Mouse (Mus musculus): ENCODE results near the gene Hlf. TPM values are rescaled to one million over a fixed set of nuclear protein-coding genes. Genes with fewer than 3 reads are reported as not detected.
A peak's percentile ranks its signal among the peaks of the same experiment; 100 is the strongest.

Hlf gene
- polyA plus RNA-seq (2015; fragmentation: Nextera tagmentation; extraction: Ambion mirVana): 4.1 and 4.4 TPM in 2 replicates

DNA sequence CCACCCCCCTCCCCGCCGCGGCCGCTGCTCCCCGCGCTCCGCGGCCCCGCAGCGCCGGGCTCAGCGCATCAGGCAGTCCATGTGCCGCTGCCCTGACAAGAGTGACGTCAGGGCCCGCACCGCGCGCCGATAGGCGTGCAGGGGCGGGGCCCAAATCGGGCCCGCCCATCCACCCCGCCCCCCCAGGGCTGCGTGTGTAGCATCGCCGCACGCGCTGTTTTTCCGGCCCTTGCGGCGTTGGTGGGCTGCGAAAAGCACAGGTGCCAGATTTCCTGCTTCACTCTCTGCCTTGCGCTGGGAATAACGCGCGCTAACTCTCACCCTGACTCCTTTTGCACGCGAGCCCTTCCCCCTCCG, at the start of gene Hlf:
Gene Hlf (minus strand): TSS at position 79 of the 357 bp plus-strand sequence.
- peak within 1 kb of the TSS; percentile 80 for H3K4me2 ChIP-seq (replicated peaks)
- H3K4me1 ChIP-seq (replicated peaks): peaks cover 30% of the 10 kb centered on the region
- peak; percentile 95 for ATAC-seq
- WGBS: under 1% methylated on average over 40 of the region's 40 CpGs
- no peaks in the 10 kb centered on the region for H3K36me3 ChIP-seq
- H3K4me3 ChIP-seq (replicated peaks): peak within 1 kb of the TSS; percentile 50
- no peaks in the 10 kb centered on the region for H3K9me3 ChIP-seq
- peaks cover 60% of the 10 kb centered on the region for H3K27me3 ChIP-seq
- H3K27ac ChIP-seq: no peak within 1 kb of the TSS
- H3K9ac ChIP-seq (replicated peaks): peak within 1 kb of the TSS; percentile 57

- Histone ChIP-seq H3K27me3 (no peaks in the 10 kb centered on the region), H3K4me1 (replicated peaks) (no peaks in the 10 kb centered on the region), H3K9ac (replicated peaks) (no peak overlapping the region), H3K27ac (no peak overlapping the region), H3K9me3 (no peaks in the 10 kb centered on the region), H3K4me3 (replicated peaks) (no peak overlapping the region), H3K36me3 (no peaks in the 10 kb centered on the region), H3K4me2 (replicated peaks) (no peak overlapping the region)
- WGBS: 56% methylated on average over 5 of the region's 5 CpGs
- no peak for ATAC-seq
These were observed 48.1 kb upstream of the Hlf start for GRCm38 (mm10) chr11:90438768-90439167.

DNA sequence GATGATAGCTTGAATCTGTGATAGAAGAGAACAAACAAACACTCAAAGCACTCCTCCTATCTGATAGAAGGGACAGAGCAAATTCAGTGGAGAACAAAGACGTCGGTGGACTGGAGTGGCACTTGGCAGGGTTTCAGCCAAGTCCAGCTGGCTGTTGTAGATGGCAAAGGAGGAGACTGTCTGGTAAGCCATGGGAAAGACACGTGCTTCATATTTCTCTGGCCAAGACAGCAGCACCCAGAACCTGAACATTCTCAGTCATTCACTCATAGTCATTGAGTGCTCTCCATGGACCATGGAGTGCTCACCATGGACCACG, 34.5 kb upstream of the Hlf start:
- Histone ChIP-seq H3K27me3 (peaks cover 4% of the 10 kb centered on the region), H3K9me3 (no peaks in the 10 kb centered on the region), H3K4me1 (replicated peaks) (0 out of 2 replicates have a peak, but pooled peaks cover 5% of the 10 kb centered on the region), H3K27ac (no peak overlapping the region), H3K4me3 (replicated peaks) (no peak overlapping the region), H3K9ac (replicated peaks) (no peak overlapping the region), H3K36me3 (no peaks in the 10 kb centered on the region), H3K4me2 (replicated peaks) (no peak overlapping the region)
- ATAC-seq: no peak
- 89% methylated on average over 4 of the region's 4 CpGs for WGBS

- H3K4me3 ChIP-seq (replicated peaks): no peak overlapping the region
- ATAC-seq: no peak
These were observed 33.9 kb upstream of the Hlf start for GRCm38 (mm10) chr11:90424334-90425206.

GRCm38 (mm10) chr11:90423896-90424295, 33.2 kb upstream of the Hlf start:
- H3K36me3 ChIP-seq: no peaks in the 10 kb centered on the region
- H3K27me3 ChIP-seq: peaks cover 17% of the 10 kb centered on the region
- no peaks in the 10 kb centered on the region for H3K9me3 ChIP-seq
- no peak overlapping the region for H3K4me3 ChIP-seq (replicated peaks)
- no peak overlapping the region for H3K9ac ChIP-seq (replicated peaks)
- WGBS: 65% methylated on average over 3 of the region's 3 CpGs
- H3K4me2 ChIP-seq (replicated peaks): no peak overlapping the region
- no peak overlapping the region for H3K27ac ChIP-seq
- ATAC-seq: no peak
- H3K4me1 ChIP-seq (replicated peaks): 0 out of 2 replicates have a peak, but pooled peaks cover 5% of the 10 kb centered on the region

More at GRCm38 (mm10) chr11:90424334-90425206, 33.9 kb upstream of the Hlf start:
- Histone ChIP-seq H3K9me3 (no peaks in the 10 kb centered on the region), H3K4me2 (replicated peaks) (no peak overlapping the region), H3K9ac (replicated peaks) (no peak overlapping the region), H3K4me1 (replicated peaks) (0 out of 2 replicates have a peak, but pooled peaks cover 5% of the 10 kb centered on the region), H3K36me3 (no peaks in the 10 kb centered on the region), H3K27me3 (peaks cover 10% of the 10 kb centered on the region), H3K27ac (no peak overlapping the region)
- WGBS: 74% methylated on average over 11 of the region's 11 CpGs

DNA sequence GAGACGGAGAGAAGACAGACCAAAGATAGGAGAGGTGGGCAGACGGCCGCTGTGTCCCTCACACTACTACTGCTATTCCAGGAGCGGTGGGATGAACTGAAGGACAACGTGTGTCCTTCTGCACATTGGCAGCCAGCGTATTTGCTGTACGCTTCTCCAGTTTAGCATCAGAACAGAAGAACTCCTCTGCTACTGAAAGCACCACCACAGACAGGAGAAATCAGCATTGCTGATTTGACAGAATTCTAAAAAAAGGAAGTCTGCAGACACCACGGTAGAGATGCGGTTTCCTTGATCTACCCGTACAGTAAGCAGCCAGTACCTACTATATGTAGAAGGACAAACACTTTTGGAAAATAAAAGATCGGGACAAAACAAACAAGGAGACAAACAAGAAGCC, 29.0 kb upstream of the Hlf start:
- Histone ChIP-seq H3K9me3 (no peaks in the 10 kb centered on the region), H3K4me1 (replicated peaks) (peaks cover 15% of the 10 kb centered on the region), H3K4me2 (replicated peaks) (no peak overlapping the region), H3K36me3 (no peaks in the 10 kb centered on the region), H3K27me3 (peaks cover 29% of the 10 kb centered on the region), H3K4me3 (replicated peaks) (no peak overlapping the region), H3K9ac (replicated peaks) (no peak overlapping the region), H3K27ac (no peak overlapping the region)
- no peak for ATAC-seq
- 94% methylated on average over 11 of the region's 11 CpGs for WGBS

- Histone ChIP-seq H3K4me3 (replicated peaks) (peak overlapping the region; percentile 32), H3K27me3 (peaks cover 32% of the 10 kb centered on the region), H3K27ac (no peak overlapping the region), H3K4me1 (replicated peaks) (peaks cover 11% of the 10 kb centered on the region), H3K4me2 (replicated peaks) (peak overlapping the region; percentile 63), H3K36me3 (no peaks in the 10 kb centered on the region), H3K9ac (replicated peaks) (no peak overlapping the region; the same call in 1 of the 2 replicates), H3K9me3 (no peaks in the 10 kb centered on the region)
- peak; percentile 100 for ATAC-seq
- WGBS: under 1% methylated on average over 42 of the region's 42 CpGs
These were observed 27.2 kb upstream of the Hlf start for GRCm38 (mm10) chr11:90417921-90418320.

DNA sequence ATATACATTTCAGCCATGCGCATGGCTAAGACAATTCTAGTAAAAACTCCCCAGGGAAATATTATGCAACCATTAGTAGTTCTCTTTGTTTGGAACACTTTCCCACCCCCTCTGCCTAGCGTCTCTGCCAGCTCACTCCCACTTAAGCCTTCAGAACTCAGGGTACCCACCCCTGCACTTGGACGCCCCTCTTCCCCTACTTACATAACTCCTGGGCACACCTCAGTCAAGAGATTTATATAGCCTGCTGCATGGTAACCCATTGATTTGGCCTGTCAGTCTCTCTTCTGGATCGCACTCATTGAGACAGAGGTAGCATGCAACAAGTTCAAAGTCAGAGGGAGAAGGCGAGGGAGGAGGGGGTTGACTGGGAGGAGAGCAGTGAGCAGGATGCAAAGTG, 26.3 kb upstream of the Hlf start:
- Histone ChIP-seq H3K9me3 (no peaks in the 10 kb centered on the region), H3K4me1 (replicated peaks) (peaks cover 11% of the 10 kb centered on the region), H3K9ac (replicated peaks) (no peak overlapping the region), H3K4me3 (replicated peaks) (no peak overlapping the region), H3K27ac (no peak overlapping the region), H3K36me3 (no peaks in the 10 kb centered on the region), H3K4me2 (replicated peaks) (peak overlapping the region; percentile 63; the same call in 1 of the 2 replicates), H3K27me3 (peaks cover 32% of the 10 kb centered on the region)
- no peak for ATAC-seq
- 69% methylated on average over 5 of the region's 5 CpGs for WGBS

DNA sequence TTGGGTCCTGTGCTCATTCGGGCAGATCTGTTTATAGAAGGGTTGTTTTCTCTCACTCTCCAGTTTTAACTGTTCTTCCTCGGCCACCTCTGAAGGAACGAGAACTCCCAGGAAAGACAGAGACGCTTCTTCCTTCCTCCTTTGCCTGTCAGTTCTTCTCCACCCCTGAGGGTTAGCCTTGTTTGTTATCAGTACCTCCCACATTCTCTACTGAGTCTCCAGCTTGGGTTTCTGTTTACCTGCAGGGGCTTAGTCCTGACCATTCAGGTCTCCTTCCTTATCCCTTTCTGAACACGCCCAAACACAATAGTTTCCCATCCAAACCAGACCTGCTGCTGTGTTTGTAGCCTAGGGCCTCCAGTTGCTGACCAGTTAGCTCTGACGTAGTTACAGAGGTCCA, 8.2 kb upstream of the Hlf start:
- Histone ChIP-seq H3K36me3 (no peaks in the 10 kb centered on the region), H3K9ac (replicated peaks) (no peak overlapping the region), H3K4me2 (replicated peaks) (no peak overlapping the region), H3K4me1 (replicated peaks) (no peaks in the 10 kb centered on the region), H3K27me3 (no peaks in the 10 kb centered on the region; the same call in 1 of the 2 replicates), H3K4me3 (replicated peaks) (no peak overlapping the region), H3K9me3 (no peaks in the 10 kb centered on the region), H3K27ac (no peak overlapping the region)
- no peak for ATAC-seq
- WGBS: 49% methylated on average over 6 of the region's 6 CpGs

DNA sequence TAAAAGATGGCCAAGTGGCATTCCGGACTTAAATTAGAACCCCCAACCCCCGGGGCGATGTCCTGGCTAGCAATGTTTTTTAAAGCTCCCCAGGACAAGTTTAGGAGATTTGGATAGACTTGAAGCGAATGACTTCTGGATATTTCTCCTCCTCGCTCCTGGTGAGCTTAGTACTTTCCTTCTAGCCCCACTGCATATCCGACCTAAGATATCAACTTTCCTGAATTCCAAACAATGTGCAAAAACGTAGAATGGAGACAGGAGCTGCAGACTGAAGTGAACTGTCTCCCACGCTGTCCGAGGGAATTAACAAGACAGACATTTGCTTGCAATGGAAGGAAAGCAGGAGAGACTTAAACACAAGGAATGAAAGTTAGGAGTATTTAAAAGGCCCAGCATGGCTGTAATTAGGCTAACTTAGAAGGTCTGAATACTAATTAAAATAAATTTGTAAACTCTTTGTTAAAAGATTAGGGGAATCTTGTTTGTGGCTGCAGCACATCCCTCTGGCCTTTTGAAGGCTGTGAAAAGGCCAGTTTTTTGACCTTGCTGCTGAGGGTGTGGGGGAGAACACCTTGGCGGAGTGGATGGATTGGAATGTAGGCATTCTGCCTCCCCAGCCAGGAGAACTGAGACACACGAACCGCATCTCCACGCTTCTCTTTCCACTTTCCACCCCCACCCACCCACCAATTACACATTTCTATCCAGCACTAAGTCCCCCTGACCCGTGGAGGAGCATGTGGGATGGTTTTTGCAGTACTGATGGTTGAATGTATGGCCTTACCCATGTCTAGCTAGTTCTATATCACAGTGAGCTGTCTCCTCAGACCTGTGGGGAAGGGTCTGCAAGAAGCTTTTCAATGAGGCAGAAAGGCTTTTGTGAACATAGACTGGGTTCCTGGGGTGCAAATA, 833 bp upstream of the Hlf start:
- Histone ChIP-seq H3K36me3 (no peaks in the 10 kb centered on the region), H3K9me3 (no peaks in the 10 kb centered on the region), H3K4me1 (replicated peaks) (peaks cover 30% of the 10 kb centered on the region), H3K27ac (no peak overlapping the region), H3K4me2 (replicated peaks) (peak overlapping the region; percentile 80), H3K27me3 (peaks cover 53% of the 10 kb centered on the region), H3K9ac (replicated peaks) (peak overlapping the region; percentile 44; the same call in 1 of the 2 replicates), H3K4me3 (replicated peaks) (peak overlapping the region; percentile 50)
- WGBS: 6% methylated on average over 14 of the region's 14 CpGs
- no peak for ATAC-seq

- no peaks in the 10 kb centered on the region for H3K9me3 ChIP-seq
- peak overlapping the region; percentile 50 for H3K4me3 ChIP-seq (replicated peaks)
- ATAC-seq: peak; percentile 79
- H3K36me3 ChIP-seq: no peaks in the 10 kb centered on the region
- H3K9ac ChIP-seq (replicated peaks): peak overlapping the region; percentile 57
- under 1% methylated on average over 35 of the region's 41 CpGs for WGBS
- no peak overlapping the region for H3K27ac ChIP-seq
- H3K27me3 ChIP-seq: peaks cover 61% of the 10 kb centered on the region
- H3K4me2 ChIP-seq (replicated peaks): peak overlapping the region; percentile 80
- H3K4me1 ChIP-seq (replicated peaks): peaks cover 30% of the 10 kb centered on the region
These were observed 536 bp downstream of the Hlf start for GRCm38 (mm10) chr11:90389902-90390816.
